Mouse (Mus musculus): ENCODE data around the gene Gxylt2. TPM values are rescaled to one million over a fixed set of nuclear protein-coding genes. Genes with fewer than 3 reads are reported as not detected.

Gxylt2 gene
- total RNA-seq, 2 experiments from 2014 or later = 1.6 to 2.0 TPM

DNA sequence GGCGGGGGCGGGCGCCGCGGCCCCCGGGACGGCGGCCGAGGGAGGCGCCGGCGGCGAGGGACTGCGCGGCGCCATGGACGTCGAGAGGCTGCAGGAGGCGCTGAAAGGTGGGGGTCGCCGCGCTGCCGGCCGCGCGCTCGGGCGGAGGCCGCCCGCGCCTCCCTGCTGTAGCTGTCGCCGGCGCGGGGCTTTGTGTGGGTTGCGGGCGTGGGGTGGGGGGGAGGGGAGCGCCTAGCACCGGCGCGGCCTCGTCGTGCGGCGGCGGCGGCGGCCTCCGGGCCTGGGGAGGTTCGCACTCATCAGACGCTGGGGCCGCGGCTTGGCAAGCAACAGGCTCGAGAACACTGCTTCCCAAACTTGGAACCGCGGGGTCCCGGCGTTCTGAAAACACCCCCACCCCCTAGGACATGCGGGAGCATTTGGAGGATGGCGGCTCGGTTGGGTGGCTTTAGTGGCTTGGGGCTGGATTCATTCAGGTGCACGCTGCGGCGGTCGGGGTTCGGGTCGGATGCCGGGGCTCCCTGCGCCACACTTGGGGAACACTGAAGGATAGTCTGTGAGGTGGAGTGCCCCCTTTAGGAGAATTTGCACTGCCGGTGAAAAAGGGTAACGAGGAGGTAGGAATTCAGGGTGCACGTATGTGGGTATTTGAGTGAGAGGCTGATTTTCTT lies 129.4 kb downstream of the Gxylt2 start:
- peak; percentile 48 to 52 for DNase-seq (ENCODE audit: extremely low spot score in 1 of 2, low spot score in 1 of 2)

DNA sequence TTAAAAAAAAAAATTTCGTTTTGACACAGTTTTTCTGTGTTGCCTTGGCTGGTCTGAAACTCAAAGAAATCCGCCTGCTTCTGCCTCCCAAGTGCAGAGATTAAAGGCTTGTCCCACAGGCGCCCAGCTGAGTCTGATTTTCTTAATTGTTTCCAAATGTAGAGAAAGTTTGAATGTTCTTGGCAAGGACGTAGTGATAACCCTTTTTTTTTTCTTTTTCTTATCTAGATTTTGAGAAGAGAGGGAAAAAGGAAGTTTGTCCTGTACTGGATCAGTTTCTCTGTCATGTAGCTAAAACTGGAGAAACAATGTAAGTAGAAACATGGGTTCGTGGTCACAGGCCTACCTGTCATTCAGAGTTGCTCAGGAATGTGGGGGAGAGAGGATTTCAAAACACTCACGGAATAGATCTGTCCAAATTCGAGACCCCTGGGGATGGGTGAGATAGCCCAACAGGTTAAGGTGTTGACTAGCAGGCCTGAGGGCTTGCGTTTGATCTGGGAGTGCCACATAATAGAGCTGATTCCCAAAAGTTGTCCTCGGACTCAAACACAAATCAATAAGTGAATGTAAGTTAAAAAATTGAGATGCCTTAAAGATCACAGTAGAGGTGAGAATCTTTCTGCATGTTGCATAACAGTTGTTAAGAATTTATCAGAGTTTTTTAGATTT lies 130.1 kb downstream of the Gxylt2 start:
- no peak for DNase-seq (ENCODE audit: extremely low spot score in 1 of 2, low spot score in 1 of 2)

DNA sequence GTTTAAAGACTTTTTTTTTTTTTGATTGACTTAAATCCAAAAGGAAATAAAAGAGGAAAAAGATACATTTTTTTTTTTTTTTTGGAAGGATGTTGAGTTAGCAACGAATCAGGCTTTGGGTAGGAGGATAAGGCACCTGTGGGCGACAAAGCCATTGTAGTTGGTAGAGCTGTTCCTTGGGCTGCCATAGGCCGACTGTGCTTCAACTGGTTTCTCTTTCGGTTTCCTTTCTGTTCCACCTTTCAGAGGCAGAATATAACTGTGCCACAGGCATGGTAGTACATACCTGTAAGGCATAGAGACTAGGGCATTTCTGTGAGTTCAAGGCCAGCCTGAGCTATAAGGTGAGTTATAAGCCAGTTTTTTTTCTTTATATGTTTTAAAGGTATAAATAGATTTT lies 140.5 kb downstream of the Gxylt2 start:
- no peak for DNase-seq (ENCODE audit: extremely low spot score in 1 of 2, low spot score in 1 of 2)

DNA sequence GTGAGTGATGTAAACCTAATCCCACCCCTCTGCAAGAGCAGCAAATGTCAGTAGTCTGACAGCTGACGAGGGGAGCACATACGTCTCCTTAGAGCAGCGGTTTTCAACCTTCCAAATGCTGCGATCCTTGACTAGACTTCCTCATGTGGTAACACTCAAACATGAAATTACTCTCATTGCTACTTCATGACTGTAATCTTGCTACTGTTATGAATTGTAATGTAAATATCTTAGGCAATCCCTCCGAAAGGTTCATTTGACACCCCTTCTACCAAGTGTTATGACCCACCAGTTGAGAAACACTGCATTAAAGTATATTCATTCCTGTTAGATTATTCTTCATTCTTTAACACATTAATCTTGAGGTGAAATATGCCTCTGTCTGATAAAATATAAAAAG lies 142.7 kb downstream of the Gxylt2 start:
- no peak for DNase-seq (ENCODE audit: extremely low spot score in 1 of 2, low spot score in 1 of 2)

DNA sequence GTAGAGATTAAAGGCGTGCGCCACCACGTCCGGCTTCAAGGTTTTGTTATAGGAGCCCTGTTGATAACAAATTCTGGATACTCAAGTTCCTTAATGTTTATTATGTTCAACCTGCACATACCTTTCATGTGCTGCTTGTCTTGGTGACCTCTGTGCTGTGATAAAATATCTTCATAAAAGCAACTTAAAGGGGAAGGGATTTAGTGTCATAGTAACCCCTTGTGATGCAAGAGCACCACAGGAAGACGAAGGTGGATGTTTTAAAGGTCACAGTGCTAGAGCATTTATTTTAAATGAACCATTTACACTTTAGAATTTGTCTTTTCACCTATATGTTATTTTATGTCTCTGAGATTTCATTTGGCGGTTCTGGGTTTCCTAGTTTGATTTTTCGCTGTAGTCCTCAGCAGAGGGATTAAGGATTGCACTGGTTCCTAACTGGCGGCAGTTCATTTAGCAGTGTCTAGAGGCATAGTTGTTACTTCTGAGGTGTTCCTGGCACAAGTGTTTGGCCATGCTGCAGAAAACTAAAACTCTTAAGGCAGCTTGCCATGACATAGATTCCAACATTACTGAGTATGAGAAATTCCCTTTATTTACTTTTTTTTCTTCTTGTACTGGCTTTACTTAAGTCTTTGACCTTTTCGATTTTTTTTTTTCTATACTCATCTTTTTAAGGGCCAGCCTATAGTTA lies 144.3 kb downstream of the Gxylt2 start:
- no peak for DNase-seq (ENCODE audit: extremely low spot score in 1 of 2, low spot score in 1 of 2)

DNA sequence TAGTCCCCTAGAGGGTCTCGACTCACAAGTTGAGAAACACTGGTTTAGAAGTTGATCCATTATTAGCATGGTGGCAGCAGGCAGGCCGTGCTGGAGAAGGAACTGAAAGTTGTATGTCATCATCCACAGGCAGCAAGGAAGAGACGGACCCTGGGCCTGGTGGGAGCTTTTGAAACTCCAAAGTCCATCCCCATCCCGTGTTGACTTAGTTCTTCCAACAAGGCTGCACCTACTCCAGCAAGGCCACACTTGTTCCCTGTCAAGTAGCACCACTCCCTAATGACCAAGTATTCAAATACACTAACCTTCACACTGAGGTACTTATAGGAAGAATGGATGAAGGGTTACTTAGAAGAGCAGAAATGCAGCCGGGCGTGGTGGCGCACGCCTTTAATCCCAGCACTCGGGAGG lies 146.1 kb downstream of the Gxylt2 start:
- no peak for DNase-seq (ENCODE audit: extremely low spot score in 1 of 2, low spot score in 1 of 2)

DNA sequence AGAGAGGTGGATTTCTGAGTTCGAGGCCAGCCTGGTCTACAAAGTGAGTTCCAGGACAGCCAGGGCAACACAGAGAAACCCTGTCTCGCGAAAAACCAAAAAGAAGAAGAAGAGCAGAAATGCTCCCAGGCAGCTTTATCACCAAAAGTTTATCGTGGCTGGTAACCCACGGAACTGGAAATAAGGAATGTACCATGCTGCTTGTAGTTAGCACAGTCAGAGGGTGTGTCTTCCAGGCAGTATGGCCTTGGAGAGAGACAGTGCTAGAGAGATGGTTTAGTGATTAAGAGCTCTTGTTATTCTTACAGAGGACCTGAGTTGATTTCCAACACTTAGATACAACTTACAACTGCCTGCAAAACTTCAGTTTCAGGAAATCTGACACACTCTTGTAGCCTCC lies 146.5 kb downstream of the Gxylt2 start:
- DNase-seq (ENCODE audit: extremely low spot score in 1 of 2, low spot score in 1 of 2) = no peak

Other genes with a start within 250 kb of the Gxylt2 start
- gene Shq1, start 33.6 kb upstream of the Gxylt2 start, total RNA-seq (2021) = 1 to 10 TPM; 4.9 to 5.9 TPM
- 10 to 100 TPM; 73.4 to 80.7 TPM for gene Ppp4r2, start 128.9 kb downstream of the Gxylt2 start, total RNA-seq (2021)